Mouse (Mus musculus): ENCODE data around the gene Prr5.

GRCm38 (mm10) chr15:84692645-84693044 lies 23.2 kb downstream of the Prr5 start:
- peak; percentile 8; the same call in 1 of the 2 replicates for TF ChIP-seq CTCF (IDR thresholded peaks at IDR 0.05; ENCODE audit: extremely low read depth, insufficient read length, insufficient replicate concordance, low read depth, low read length)
- no peak for TF ChIP-seq POLR2A (IDR thresholded peaks at IDR 0.05; ENCODE audit: low read depth, low read length)

Measured in small intestine, adult 2 months (tissue).